Mouse (Mus musculus): ENCODE results near the gene Zwint. TPM values are rescaled to one million over a fixed set of nuclear protein-coding genes. Genes with fewer than 3 reads are reported as not detected.

Zwint gene
- polyA plus RNA-seq, 1 experiment from 2014 or later, result 368 TPM

- no peak for DNase-seq (ENCODE audit: low spot score)
- no peak overlapping the region for H3K4me3 ChIP-seq
- WGBS, result 96% methylated on average over 1 of the region's 1 CpGs
- H3K27me3 ChIP-seq (replicated peaks; ENCODE audit: low read depth, poor library complexity, severe bottlenecking), result no peaks in the 10 kb centered on the region
- H3K36me3 ChIP-seq (replicated peaks), result peaks cover 77% of the 10 kb centered on the region
- H3K9me3 ChIP-seq, result no peaks in the 10 kb centered on the region
- H3K4me1 ChIP-seq, result no peaks in the 10 kb centered on the region
- H3K27ac ChIP-seq (replicated peaks), result no peak overlapping the region
These were observed 14.4 kb downstream of the Zwint start for GRCm38 (mm10) chr10:72669086-72669485.

- Histone ChIP-seq H3K4me3 (no peak overlapping the region), H3K36me3 (replicated peaks) (peaks cover 21% of the 10 kb centered on the region), H3K27ac (replicated peaks) (no peak overlapping the region), H3K4me1 (no peaks in the 10 kb centered on the region), H3K9me3 (no peaks in the 10 kb centered on the region), H3K27me3 (replicated peaks; ENCODE audit: low read depth, poor library complexity, severe bottlenecking) (no peaks in the 10 kb centered on the region)
- 89% methylated on average over 6 of the region's 6 CpGs for WGBS
- DNase-seq (ENCODE audit: low spot score), result no peak
These were observed 21.3 kb downstream of the Zwint start for GRCm38 (mm10) chr10:72675971-72676370.

GRCm38 (mm10) chr10:72676550-72676949, 21.9 kb downstream of the Zwint start:
- WGBS, result 94% methylated on average over 1 of the region's 1 CpGs
- Histone ChIP-seq H3K36me3 (replicated peaks) (peaks cover 18% of the 10 kb centered on the region), H3K9me3 (no peaks in the 10 kb centered on the region), H3K27me3 (replicated peaks; ENCODE audit: low read depth, poor library complexity, severe bottlenecking) (no peaks in the 10 kb centered on the region), H3K27ac (replicated peaks) (no peak overlapping the region), H3K4me3 (no peak overlapping the region), H3K4me1 (no peaks in the 10 kb centered on the region)
- no peak for DNase-seq (ENCODE audit: low spot score)

GRCm38 (mm10) chr10:72679086-72679485, 24.4 kb downstream of the Zwint start:
- peaks cover 7% of the 10 kb centered on the region for H3K36me3 ChIP-seq (replicated peaks)
- no peak for DNase-seq (ENCODE audit: low spot score)
- H3K27ac ChIP-seq (replicated peaks), result no peak overlapping the region
- no peaks in the 10 kb centered on the region for H3K9me3 ChIP-seq
- H3K4me3 ChIP-seq, result no peak overlapping the region
- WGBS, result 90% methylated on average over 4 of the region's 4 CpGs
- no peaks in the 10 kb centered on the region for H3K27me3 ChIP-seq (replicated peaks; ENCODE audit: low read depth, poor library complexity, severe bottlenecking)
- H3K4me1 ChIP-seq, result no peaks in the 10 kb centered on the region

- H3K4me3 ChIP-seq, result no peak overlapping the region
- 90% methylated on average over 5 of the region's 5 CpGs for WGBS
- no peaks in the 10 kb centered on the region for H3K36me3 ChIP-seq (replicated peaks)
- H3K27ac ChIP-seq (replicated peaks), result no peak overlapping the region
- no peaks in the 10 kb centered on the region for H3K27me3 ChIP-seq (replicated peaks; ENCODE audit: low read depth, poor library complexity, severe bottlenecking)
- no peak for DNase-seq (ENCODE audit: low spot score)
- H3K9me3 ChIP-seq, result no peaks in the 10 kb centered on the region
- H3K4me1 ChIP-seq, result no peaks in the 10 kb centered on the region
These were observed 46.4 kb downstream of the Zwint start for GRCm38 (mm10) chr10:72701092-72701491.

GRCm38 (mm10) chr10:72713754-72714153, 59.1 kb downstream of the Zwint start:
- H3K27me3 ChIP-seq (replicated peaks; ENCODE audit: low read depth, poor library complexity, severe bottlenecking), result no peaks in the 10 kb centered on the region
- H3K27ac ChIP-seq (replicated peaks), result no peak overlapping the region
- no peaks in the 10 kb centered on the region for H3K9me3 ChIP-seq
- H3K4me1 ChIP-seq, result no peaks in the 10 kb centered on the region
- 78% methylated on average over 2 of the region's 2 CpGs for whole genome bisulfite sequencing
- no peak for DNase-seq (ENCODE audit: low spot score)
- H3K36me3 ChIP-seq (replicated peaks), result no peaks in the 10 kb centered on the region
- H3K4me3 ChIP-seq, result no peak overlapping the region
